Mouse (Mus musculus) heart, postnatal 10 days (tissue): ENCODE data around the gene Nfya. TPM values are rescaled to one million over a fixed set of nuclear protein-coding genes. Genes with fewer than 3 reads are reported as not detected.

Experiments used
- DNase-seq, 2 experiments: peaks; one replicate each; pipeline ENCODE4 v3.0.0; 2021
- intact Hi-C: fragments of 180-260 bp; cut with DNase I; formaldehyde crosslinking; loops from one replicate; pipeline ENCODE4 v1.15.1; 2025
- total RNA-seq, 2 experiments: library from RNA; stranded (reverse); gene quantifications; 2 replicates each; pipeline ENCODE4 v1.2.3; 2021

Nfya gene
- total RNA-seq, 2 experiments from 2014 or later, result 22.0 to 29.9 TPM

DNA sequence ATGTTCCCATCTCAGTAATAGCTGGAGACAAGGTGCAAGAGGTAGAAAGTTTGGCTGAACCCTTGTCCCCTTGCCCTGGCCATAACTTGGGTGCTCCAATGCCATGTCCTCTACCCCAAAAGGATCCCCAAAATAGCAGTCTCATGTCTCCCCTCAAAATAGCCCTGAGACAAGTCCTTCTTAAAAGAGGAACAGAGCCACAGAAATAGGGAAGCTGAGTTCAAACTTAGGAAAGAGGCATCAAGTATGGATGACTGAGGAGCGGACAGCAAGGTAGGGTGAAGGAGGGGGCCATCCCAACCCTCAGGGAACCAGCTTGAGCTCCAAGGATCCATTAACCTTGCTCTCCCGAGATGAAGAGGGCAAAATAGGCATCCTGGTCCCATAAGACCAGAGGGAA lies 62.4 kb downstream of the Nfya start:
- intact Hi-C loops, result no loop called here
- DNase-seq, result no peak

DNA sequence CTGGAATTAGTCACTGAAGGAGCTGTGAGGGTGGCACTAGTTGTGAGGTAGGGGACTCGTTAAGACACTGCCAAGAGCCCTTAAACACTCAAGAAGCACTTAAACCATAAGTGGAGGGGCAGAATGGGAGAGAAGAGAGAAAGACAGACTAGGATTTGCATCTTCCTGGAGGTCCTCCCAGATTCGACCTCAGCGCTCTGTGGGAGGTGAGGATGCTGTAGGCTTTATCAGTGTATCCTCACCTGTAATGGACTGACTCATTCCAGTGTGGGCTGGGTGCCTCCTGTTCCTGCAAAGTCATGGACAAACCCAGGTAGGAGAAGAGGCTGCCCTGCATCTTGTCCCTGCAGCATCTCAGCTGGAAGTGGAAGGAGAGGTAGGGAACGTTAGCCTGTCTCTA lies 62.9 kb downstream of the Nfya start:
- no peak for DNase-seq
- intact Hi-C loops, result no loop called here

DNA sequence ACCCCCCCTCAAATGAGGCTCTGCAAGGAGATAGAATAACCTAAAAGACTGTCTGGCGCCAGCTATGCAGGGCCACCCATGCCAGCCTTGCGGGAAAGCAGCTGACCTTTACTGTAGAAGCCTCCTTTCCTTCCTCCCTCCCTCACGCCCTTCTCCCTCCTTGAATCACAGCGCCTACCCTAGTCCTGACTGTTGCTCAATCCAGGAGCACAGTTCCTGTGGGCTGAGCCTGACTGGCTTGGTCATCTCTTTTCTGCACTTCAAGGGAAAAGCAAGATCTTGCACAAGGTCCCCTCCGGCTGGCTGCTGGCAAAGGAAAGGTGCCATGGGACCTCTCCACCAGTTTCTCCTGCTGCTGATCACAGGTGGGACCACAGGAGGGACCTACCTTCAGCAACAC lies 63.5 kb downstream of the Nfya start, which contains the start of gene Trem2:
Gene Trem2 (plus strand): TSS at position 171 of the 400 bp plus-strand sequence.
- intact Hi-C loops, result no loop called here
- peak in 1 of 2 experiments; percentile 14 for DNase-seq

DNA sequence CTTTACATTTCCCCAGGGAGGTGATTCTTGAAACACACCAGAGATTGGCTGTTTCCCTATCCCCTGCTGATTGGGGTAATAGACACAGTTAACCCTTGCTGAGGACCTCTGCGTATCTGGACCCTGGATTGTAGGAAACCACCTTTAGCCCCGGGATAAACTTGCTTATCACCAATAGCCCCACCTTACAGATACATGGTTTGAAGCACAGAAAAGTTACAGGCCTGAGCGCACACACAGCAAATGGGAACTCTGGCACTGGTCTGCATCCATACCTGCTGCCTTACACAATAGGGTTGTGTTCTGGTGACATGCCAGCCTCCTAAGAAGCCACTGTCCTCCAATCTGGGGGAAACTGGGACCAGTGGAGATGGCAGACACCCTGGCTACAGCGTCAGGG lies 63.9 kb downstream of the Nfya start:
- DNase-seq, result no peak
- intact Hi-C loops, result no loop called here

DNA sequence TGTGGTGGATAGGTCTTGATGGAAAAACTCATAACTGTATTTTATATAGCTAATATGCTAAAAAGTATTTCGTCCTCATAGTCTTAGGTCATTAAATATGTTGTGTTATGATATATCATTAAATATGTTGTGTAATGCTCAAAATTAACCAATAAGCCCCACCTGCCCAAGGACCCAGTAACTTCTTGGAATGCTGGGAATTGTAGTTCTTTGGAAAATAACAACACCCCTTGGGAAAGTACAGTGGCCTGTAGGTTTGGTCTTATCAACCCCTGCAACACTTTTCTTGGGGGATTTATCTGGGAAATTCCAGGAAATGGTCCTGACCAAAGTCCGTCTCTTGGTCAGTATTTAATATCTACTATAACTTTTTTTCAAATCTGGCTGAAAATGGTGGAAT lies 66.6 kb downstream of the Nfya start:
- intact Hi-C loops, result no loop called here
- DNase-seq, result no peak

DNA sequence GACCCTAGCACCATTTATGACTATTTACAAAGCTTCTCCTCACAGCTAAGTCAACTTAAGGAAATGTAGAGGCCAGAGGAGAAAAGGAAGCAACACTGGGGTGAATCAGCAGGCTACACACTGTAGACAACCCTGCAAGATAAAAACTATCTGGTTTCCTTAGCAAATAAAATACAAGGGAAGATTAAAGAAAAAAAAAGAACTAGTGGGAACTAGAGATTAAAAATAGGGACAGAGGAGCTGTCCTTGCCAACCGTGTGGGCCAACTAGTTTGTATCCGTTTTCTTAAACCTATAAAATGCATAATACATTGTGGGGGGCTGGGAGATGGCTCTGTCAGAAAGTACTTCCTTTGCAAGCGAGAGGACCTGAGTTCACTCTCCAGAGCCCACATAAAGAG lies 67.8 kb downstream of the Nfya start:
- DNase-seq, result no peak
- intact Hi-C loops, result no loop called here

DNA sequence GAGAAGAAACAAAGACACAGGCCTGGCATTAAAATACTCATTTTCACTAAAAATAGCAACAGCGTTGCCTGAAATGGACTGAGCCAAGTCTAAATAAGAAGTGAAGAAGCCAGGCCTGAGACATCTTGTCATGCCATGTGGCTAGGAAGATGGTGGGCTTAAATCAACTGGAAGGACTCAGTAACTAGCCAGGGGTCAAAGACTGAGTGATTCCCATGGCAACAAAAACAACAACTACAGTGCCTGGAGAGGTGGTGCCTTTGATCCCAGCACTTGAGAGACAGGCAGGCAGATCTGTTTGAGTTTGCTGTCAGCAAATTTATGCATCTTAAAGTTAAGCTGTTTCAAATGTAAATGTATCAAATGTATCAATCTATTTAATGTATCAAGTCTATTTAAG lies 69.4 kb downstream of the Nfya start:
- intact Hi-C loops, result no loop called here
- DNase-seq, result no peak

Other genes with a start within 250 kb of the Nfya start
- gene A530064D06Rik, start 242.6 kb downstream of the Nfya start, total RNA-seq, result not detected
- gene Trem1, start 177.1 kb downstream of the Nfya start, total RNA-seq, result under 1 TPM; 0.12 to 0.15 TPM
- not detected for gene Trem3, start 162.1 kb downstream of the Nfya start, total RNA-seq
- gene Treml4, start 145.6 kb downstream of the Nfya start, total RNA-seq, result under 1 TPM; 0.14 to 0.97 TPM
- under 1 TPM; 0.42 to 0.69 TPM for gene Treml2, start 110.4 kb downstream of the Nfya start, total RNA-seq
- gene B430306N03Rik, start 93.8 kb downstream of the Nfya start, total RNA-seq, result under 1 TPM in 1 of 2 experiments, not detected in 1; 0.15 TPM
- gene Trem2, start 63.5 kb downstream of the Nfya start, total RNA-seq, result 1 to 10 TPM; 1.3 to 1.6 TPM
- gene Treml1, start 50.0 kb downstream of the Nfya start, total RNA-seq, result under 1 TPM in 1 of 2 experiments, not detected in 1; 0.31 TPM
- 10 to 100 TPM; 11.5 to 16.4 TPM for gene Oard1, start 108 bp upstream of the Nfya start, total RNA-seq
- 100 to 1,000 TPM; 227 to 228 TPM for gene Apobec2, start 23.0 kb upstream of the Nfya start, total RNA-seq
- gene Tspo2, start 41.6 kb upstream of the Nfya start, total RNA-seq, result 1 to 10 TPM in 1 of 2 experiments, not detected in 1; 1.0 TPM
- gene Unc5cl, start 45.0 kb upstream of the Nfya start, total RNA-seq, result under 1 TPM in 1 of 2 experiments, not detected in 1; 0.72 TPM